Mouse (Mus musculus) adrenal gland, postnatal 36 days (tissue): ENCODE measurements at regions not wholly inside any gene's neighbourhood (a gene's known extent, or its start where the extent isn't known, plus 50 kb on each side); places are given as distances from the start of the nearest gene placed in this dataset.

Experiments used
- DNase-seq, 2 experiments: peaks; one replicate each; pipeline ENCODE4 v3.0.0; 2021; ENCODE audit warnings: mixed read lengths in 1 of 2

DNA sequence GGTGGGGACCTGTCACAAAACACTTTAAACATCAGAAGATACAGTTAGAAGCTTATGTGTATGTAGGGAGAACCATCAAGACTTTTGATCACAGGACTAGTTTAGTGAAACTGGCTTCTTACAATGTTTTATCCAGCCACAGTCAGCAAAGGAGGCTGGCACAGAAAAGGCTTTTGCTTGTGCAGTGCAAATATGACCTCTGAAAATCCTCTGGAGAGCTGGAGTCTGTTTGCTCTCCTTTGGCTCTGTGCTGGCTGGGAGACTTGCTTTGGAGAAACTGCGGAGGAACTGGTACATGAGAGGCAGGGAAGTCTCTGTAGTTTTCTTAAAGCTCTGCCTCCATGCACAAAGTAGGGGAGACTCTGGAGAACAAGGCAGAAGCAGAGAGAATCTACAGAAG, 497.2 kb upstream of the Pdzrn3 start:
- DNase-seq = no peak

DNA sequence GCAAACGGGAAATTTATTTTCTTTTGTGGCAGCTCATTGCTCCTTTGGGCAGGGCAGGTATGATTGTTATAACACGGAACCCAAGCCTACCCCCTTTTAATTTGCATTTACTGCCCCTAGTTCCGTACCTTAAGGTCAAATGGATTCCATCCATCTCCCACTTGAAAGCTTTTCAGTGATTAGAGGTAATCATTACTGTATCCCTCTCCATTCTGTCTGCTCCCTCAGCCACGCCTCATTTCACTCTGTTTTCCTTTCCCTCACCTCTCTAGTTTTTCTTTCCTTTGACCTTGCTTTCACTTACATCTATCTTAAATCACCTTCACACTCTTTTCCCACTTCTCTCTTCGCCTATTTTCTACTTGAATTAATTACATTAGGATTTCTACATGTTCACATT, 481.2 kb upstream of the Pdzrn3 start:
- no peak for DNase-seq

DNA sequence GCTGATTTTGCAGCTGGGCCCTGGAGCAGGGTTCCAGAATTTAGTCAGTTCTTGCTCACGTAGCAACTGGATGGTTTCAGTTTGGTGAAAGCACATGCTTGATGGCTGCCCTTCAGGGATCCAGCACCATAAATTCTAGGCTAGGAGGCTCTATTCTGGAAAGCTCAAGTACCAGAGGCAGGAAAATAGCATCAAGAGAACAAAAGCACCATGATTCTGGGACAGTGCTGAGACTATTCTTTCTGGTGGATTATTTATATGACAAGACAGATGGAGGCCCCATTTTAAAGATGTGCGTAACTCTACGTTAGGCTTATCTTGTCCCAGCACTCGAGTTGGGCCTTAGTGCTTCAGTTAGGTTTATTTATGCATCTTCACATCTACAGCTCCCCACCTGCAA, 463.0 kb upstream of the Pdzrn3 start:
- no peak for DNase-seq

DNA sequence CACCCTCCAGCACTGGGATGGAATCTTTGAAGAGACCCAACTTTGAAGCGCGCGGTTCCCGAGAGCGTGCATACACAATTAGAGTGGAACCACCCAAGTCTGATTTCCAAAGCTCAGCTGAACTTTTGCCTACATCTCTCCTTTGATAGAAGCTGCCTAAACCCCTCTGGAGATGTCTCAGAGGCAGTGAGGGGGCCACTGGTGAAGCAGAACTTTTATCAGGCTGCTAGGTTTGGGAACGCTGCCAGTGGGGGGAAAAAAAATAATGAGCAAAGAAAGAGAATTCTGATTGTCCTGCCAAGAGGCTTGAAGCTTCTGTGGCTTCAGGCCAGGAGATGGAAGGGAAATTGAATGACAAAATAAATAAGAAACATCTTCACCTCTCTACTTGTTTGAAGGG, 459.9 kb upstream of the Pdzrn3 start:
- peak in 1 of 2 experiments; percentile 20 for DNase-seq

DNA sequence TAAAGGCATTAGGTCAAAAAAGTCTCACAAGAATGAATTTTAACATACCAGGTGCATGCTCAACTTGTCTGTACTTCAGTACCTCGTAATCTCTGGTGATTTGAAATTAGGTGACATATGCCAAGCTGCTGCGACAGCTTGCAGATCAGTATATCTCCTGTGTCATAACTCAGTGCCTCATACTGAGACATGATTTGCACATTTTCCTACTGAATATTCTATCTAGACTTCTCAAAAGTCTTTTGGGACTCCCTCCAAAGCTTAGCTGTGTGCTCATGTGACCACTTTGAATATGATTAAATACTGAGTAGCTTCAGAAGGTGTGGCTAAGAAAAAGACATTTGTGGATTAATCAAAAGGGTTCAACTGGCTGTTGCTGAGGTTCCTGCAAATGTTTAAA, 416.3 kb upstream of the Pdzrn3 start:
- DNase-seq = no peak

DNA sequence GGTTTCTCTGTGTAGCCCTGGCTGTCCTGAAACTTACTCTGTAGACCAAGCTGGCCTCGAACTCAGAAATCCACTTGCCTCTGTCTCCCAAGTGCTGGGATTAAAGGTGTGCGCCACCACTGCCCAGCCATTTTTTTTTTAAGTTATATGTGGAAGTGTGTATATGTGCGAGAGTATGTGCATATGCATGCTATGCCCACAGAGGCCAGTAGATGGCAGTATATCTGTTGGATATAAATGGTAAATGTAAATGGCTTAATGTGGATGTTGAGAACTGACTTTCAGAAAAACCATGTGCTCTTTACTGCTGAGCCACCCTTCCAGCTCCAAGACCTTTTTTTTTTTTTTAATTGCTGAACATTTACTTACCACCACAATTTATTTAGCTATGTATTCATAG, 400.2 kb upstream of the Pdzrn3 start:
- DNase-seq = no peak

DNA sequence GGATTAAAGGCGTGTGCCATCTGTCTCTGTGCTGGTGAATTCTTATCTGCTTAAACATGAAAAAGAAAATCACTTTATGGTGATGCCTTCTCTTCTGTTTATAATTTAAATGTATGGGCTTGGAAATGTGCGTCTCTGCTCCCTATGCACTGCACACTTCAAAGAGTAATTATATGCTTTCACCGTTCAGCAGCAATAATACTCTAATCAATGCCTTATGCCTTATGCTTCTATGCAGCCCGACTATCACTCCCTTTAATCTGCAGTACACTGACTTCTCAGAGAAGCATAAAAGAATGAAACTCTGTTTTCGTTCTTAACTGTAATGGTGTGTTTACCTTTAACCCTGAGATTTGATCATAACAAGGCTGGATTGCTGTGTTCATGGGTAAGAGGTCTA, 395.5 kb upstream of the Pdzrn3 start:
- DNase-seq = no peak

DNA sequence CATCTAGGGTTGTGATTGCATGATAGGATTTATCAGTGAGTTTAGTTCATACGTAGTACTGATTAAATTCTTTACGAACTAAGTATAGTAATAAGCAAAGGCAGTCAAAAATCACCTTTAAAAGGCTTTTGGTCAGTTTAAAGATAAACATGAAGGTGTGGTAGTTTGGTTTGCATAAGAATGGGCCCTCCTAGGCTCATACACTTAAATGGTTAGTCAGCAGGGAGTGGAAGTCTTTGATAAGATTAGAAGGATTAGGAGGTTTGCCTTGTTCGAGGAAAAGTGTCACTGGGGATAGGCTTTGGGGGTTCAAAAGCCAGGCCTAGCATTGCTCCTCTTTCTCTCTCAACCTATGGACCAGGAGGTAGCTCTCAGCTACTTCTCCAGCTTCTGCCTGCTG, 357.4 kb upstream of the Pdzrn3 start:
- no peak for DNase-seq

DNA sequence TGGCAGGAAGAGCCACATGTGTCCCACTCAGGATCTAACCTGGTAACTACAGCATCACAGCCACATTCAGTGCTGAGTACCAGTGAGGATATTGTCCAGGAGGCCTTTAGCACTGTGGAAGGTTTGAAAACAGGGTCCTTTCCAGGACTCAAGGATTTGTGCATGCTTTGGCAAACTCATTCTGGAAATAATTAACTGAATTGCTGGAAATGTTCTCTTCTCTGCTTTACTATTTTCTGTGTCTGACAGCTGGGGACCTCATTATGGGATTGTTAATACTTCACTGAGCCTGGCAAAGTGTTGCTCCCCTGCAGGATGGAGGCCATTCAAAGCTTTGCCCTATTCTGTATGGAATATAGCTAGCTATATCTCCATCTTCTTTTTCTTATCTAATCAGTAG, 342.8 kb upstream of the Pdzrn3 start:
- DNase-seq = no peak

DNA sequence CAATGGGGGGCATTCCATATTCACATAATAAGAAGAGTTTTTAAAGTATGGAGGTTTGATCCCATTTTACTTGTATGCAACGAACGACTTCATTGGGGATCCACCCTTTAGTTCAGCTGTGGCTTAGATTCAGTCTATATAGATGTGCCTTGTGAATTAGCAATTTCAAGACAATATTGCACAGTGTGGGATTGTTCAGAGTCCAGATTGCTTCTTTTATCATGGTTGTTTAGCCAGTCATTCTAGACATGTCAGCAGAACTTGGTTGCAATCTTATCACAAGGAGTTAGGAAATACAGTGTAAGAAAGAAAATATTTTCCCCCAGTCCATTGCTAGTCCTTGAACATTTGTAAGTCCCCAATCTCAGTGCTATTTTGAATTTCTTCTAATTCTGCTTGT, 312.0 kb upstream of the Pdzrn3 start:
- no peak for DNase-seq

DNA sequence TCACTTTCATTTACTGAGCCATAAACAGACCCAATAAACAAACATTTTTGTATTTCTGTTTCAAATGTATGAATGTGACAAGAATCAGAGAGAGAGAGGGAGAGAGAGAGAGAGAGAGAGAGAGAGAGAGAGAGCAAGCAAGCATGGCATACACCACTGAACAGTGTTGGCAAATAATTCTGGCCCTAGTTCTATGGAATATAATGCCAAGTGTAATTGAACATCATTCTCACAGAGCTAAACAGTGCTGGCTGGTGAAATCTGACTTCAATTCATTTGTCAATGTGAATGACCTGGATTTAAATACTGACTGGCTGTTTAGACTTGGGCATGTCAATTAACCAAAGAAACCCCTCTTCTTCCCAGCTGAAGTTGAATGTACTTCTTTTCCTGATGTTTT, 308.9 kb upstream of the Pdzrn3 start:
- no peak for DNase-seq

DNA sequence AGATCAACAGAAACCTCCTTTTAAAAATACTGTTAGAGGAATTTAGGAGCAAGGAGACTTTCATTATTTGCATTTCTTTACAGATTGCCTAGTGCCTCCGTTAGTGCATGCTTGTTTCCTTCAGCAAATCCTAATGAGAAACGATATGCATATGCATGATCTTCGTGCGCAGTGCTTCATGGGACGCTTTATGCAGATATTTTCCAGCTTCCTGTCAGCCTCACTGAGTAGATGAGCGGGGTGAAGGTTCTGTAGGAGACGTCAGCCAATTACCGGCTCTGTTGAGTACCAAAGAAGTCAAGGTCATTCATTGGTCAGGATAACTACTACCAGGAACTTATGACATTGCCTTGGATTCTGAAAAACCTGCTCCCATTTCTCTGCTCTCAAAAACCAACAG, 308.0 kb upstream of the Pdzrn3 start:
- DNase-seq = no peak

DNA sequence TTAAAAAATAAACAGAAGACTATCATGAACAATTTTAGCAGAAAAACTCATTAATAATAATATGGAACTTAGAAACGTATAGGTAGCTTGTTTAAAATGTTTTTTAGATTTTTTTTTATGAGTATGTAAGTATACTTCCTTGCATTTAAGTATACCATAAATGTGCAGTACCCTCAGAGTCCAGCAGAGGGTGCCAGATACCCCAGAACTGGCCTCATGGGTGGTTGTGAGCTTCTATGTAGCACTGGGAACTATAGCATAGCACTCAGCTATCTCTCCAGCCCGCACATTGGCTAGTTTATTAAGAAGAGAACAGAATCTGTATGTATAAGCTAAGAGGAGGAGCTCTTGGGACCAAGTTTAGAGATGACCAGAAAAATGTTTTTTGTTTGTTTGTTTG, 306.7 kb upstream of the Pdzrn3 start:
- no peak for DNase-seq

DNA sequence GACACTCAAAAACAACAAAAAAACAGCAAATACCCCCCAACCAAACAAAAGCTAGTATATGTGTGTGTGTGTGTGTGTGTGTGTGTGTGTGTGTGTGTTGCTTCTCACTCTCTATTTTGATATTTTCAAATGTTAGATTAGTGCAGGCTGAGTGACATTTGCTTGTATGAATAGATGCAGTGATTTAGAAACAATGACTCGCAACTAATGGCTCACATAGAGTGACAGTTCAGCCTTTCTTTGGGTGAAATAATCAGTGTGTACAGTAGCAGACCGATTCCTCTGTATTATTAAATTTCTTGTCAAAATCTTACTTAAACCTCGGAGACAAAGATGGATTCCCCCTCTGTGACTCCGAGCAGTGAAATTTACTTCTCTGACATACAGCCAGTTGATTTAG, 297.1 kb upstream of the Pdzrn3 start:
- no peak for DNase-seq

DNA sequence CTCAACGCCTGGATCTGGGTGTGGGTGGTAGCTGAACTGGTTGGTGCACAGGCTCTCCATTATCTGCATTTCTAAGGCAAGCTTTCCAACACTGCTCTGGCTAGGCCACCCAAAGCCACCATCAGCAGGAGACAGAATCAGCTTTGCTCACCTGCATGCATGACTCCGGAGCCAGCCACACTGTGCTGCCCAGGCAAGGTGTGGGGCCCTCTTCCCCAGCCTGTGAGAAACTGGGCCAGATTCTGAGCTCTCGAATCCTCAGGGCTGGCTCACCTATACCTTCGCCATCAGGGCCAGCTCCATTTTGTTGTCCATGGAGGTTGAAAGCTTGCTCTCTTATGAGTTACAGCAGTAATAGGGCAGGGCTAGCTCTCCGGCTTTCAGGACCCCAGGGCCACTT, 293.1 kb upstream of the Pdzrn3 start:
- DNase-seq = no peak

DNA sequence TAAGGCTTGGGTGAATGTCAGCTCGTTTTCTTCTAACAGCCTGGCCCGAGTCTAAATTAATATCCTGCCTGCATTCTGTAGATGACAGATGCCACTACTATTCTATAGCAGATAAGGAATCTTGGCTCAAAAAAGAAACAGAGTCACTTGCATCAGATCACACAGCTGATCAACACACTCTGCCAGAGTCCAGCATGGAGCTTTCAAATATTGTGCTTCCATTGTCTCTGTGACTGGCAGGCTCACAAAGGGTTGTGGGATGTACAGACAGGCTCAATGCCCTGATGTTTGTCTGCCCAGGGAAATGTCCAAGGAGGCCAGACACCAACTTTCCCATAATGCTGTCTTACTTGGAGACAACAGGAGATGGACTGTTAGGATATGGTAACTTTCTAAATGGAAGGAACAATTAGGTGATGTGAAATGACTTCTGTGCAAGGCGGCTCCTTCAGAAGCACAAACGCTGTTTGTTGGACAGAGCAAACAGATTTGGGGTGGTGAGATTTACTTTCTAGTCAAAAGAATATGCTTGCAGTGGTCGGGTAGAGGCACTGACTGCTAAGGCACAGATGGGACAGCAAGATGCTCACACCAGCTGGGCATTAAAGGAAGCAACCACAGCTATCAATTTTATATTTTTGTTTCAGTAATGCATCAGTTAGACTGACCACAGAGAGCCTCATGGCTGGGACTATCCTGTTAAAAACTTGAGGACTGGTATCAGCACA, 291.6 kb upstream of the Pdzrn3 start:
- DNase-seq = no peak

DNA sequence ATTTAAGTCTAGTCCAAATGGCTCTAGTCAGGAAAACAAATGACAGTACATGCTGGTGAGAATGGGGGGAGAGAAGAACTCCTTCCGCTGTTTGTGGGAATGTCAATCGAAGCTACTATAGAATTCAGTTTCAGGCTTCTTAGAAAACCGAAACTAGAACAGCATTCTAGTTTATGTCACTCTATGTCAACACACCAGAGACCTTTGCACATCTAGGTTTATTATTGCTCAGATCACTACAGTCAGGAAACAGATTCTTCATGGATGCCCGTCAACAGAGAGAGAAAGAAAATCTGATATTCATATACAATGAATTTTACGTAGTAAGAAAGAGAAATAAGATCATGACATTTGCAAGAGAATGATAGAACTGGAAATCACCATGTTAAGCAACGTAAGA, 276.7 kb upstream of the Pdzrn3 start:
- DNase-seq = no peak

DNA sequence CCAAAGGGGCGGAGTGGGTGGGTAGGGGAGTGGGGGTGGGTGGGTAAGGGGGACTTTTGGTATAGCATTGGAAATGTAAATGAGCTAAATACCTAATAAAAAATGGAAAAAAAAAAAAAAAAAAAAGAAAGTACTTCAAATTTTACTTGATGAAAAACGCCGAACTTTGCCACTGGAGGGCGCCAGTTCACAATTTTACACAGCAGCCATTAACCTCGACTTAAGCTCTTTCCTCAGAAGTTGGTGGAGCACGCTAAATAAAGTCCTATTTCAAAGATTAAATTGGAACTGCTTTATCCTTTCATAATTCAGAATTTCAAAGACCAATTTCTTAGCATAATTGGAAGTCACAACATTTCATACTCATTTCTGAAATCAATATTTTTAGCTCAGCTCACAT, 272.7 kb upstream of the Pdzrn3 start:
- DNase-seq = peak; percentile 56 to 62

DNA sequence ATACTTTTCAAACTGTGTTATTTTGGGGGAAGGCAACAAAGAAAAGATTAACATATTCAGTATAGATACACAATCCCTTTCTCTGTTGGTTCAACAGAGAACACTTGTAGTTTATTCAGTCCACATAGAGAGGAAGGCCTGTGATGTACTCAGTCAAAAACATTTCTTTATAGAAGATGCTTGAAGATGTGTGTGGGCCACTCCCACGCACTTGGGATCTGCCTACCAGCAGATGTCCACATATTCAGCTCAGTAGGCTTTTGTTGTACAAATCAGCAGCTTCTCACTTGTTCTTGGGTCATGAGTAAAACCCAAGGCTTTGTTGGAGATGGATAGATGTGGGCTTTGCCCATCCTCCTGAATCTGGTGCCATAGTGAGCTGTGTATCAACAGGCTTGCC, 239.6 kb upstream of the Pdzrn3 start:
- no peak for DNase-seq

DNA sequence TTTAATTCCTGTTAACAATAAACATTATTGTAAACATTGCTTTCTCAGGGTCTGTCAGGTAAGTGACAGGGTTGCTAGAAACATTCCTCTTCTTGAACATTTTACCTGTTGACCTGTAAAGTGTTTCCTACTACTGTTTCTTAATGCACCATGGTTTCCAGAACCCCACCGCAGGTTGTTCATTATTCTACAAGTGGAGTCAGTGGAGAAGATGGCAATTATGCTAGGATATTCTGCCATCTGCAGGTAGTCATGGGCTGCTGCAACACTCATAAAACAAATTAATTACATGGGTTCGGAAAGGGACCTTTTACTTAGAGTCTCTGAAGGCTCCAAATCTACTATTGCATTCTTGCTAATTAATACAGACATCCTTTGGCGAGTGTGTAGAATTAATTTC, 239.1 kb upstream of the Pdzrn3 start:
- DNase-seq = no peak

DNA sequence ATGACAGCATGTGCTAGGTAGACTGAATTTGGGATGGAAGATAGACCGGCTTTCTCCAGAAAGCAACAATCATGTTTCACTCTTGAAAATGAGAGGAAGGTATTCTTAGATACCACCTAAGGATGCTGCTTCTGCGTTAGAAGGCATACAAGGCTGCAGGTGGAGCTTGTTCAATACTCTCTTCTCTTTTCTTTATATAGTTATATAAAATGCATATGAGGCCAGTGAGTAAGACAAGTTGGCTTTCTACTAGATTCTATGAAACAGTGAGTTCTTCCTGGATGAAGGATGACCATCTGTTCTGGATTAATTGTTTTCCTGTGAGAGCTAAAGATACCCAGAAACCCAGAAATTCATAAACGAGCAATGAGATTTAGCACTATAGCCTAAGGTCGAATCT, 231.3 kb upstream of the Pdzrn3 start:
- DNase-seq = no peak

DNA sequence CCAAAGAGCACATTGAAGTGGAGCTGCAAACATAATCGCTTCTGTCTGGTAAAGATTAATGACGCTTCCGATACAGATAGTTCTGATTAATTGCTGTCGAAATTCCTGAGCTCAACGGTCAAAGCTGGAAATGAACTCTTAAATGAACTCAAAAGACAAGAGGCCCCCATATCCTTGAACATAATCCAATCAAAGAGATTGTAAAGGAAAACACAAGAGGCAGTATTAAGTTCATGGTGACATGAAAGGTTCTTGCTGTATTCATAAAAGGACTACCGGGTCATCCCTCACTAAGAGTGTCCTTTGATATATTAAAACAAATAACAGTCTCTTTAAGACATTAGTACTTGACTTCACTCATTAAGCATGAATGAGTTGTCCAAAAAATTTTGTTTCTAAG, 225.4 kb upstream of the Pdzrn3 start:
- DNase-seq = no peak

DNA sequence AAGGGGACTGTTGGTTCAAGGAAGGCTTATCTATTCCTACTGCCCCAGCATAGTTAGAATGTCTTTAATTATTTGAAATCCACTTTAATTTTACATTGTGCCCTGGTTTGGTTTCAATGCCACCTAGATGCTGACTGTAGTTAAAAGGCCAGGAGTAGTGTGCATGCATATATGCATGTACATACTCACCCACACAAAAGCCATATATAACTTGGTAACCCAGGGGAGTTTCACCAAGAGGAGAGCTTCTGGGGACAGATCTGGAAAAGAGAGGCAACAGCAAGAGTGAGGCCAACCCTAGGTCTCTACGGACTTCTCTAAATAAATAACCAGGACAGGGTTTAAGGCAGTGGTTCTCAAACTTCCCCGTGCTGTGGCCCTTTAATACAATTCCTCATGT, 219.3 kb upstream of the Pdzrn3 start:
- no peak for DNase-seq

DNA sequence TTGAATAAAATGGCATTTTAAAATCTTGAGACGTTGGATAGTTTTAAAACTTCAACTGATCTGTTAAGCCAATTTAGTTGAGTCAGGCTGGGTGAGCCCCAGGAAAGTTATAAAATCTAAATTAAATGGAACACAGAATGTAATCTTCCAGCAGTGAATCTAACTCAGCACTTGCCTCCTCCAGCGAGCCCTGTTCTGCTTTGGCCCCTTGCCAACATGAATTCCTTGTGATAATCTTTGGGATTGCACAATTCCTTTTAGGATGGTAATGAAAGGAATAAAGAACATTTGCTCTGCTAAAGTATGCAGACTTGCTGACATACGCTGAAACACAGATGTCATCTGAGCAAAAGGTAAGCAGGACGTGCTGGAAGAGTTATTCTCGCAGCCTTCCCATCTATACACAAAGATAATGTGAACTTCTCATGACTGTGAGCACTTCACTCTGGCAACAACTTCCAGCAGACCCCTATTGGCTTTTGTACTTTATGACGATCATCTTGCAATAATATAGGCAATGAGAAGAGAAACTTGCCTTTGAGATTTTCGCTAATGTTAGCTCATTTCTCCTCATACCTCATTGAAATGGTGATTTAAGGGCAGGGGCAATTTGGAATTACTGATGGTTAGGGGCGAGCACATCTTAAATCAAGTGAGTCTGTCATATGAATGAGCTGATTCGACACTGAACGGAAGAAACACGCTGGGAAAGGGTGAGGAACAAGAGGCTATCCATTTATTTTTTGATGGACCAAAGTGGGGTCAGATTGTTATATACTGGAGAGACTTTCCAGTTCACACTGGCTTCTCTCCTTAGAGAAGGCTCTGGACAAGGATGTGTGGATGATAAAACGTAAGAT, 216.3 kb upstream of the Pdzrn3 start:
- peak in 1 of 2 experiments; percentile 14 for DNase-seq
